Mouse (Mus musculus) liver, postnatal 0 days (tissue): ENCODE results near the gene Ern1.

Experiments used
- CTCF ChIP-seq: sonication (generic); IDR thresholded peaks from 2 replicates; pipeline ENCODE4 v1.5.1; 2016; ENCODE audit warnings: antibody characterized with exemption, low read depth
- EP300 ChIP-seq: IDR thresholded peaks from 2 replicates; pipeline ENCODE4 v1.6.1; 2016; ENCODE audit warnings: antibody characterized with exemption, low read depth, mild to moderate bottlenecking

DNA sequence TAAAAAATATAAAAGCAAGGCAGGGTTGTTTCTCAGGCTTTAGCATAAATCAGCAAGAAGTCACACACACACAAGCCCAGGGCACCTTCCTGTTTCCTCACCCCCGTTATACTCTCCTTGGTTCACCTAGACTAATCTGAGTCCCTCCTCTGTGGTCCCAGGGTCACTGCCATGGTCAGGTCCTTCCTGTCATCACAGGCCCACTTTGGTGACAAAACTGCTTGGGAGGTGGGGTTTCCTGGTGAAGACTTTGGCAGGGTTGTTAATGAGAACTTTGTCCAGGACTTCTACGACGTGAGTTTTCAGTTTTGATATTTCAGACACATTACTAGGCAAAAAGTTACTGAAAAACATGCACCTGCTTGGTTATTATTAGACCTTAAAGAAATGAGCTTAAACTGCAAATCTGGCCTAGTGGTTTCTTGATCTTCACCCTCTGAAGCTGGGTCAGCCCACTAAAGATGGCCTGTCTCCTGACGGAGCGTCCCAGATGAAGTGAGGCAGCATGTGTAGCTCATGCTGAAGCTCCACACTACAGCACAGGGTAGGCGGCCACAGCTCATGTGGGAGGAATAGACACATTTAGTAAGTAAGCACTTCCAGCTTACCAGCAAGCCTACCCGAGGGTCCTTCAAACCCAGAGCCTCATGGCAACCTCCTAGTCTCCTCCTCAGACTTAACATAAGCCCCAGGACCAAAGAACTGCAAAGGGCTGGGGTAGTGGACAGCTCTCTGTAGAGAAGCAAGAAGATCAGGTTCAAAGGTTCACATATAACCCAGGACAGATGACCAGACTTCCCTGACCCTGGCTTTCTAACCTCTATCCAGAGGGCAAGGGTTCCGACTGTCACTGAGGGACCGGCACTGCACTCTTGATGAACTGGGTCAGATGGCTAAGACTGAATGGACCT, 7.8 kb downstream of the Ern1 start:
- TF ChIP-seq EP300: no peak
- no peak for TF ChIP-seq CTCF
